Mouse (Mus musculus) kidney, embryonic 14.5 days (tissue): ENCODE data around the gene Pou5f1. TPM values are rescaled to one million over a fixed set of nuclear protein-coding genes. Genes with fewer than 3 reads are reported as not detected.

Experiments used
- ATAC-seq: fragments of 200-750 bp; cut with Nextera tagmentation; 2 replicates; pipeline ENCODE4 v1.8.0; 2017; ENCODE audit warnings: moderate number of reproducible peaks, mild to moderate bottlenecking, moderate TSS enrichment, moderate library complexity; ENCODE audit not compliant: low FRiP score, low TSS enrichment
- H3K27ac ChIP-seq: fragments of 300-500 bp; sonication (generic); 2 replicates; pipeline ENCODE4 v1.5.1; 2014; ENCODE audit warnings: low read depth, mild to moderate bottlenecking, low read length, moderate library complexity, mixed read lengths
- H3K27me3 ChIP-seq: fragments of 300-500 bp; sonication (generic); 2 replicates; pipeline ENCODE4 v1.6.1; 2014; ENCODE audit warnings: mild to moderate bottlenecking, low read length; ENCODE audit not compliant: control insufficient read depth, insufficient read depth
- H3K36me3 ChIP-seq: fragments of 300-500 bp; sonication (generic); 2 replicates; pipeline ENCODE4 v1.6.1; 2014; ENCODE audit warnings: low read length, mixed read lengths; ENCODE audit not compliant: control insufficient read depth, insufficient read depth
- H3K4me1 ChIP-seq: fragments of 300-500 bp; sonication (generic); 2 replicates; pipeline ENCODE4 v1.6.1; 2014; ENCODE audit warnings: low read length, mixed read lengths; ENCODE audit not compliant: control insufficient read depth, insufficient read depth
- H3K4me2 ChIP-seq: fragments of 300-500 bp; sonication (generic); replicated peaks from 2 replicates; pipeline ENCODE4 v1.6.1; 2014; ENCODE audit warnings: low read depth, mild to moderate bottlenecking, low read length
- H3K4me3 ChIP-seq: fragments of 300-500 bp; sonication (generic); 2 replicates; pipeline ENCODE4 v1.5.1; 2014; ENCODE audit warnings: mild to moderate bottlenecking, low read length
- H3K9ac ChIP-seq: fragments of 300-500 bp; sonication (generic); 2 replicates; pipeline ENCODE4 v1.6.1; 2014; ENCODE audit warnings: low read depth, mild to moderate bottlenecking, low read length, moderate library complexity
- H3K9me3 ChIP-seq: fragments of 300-500 bp; sonication (generic); 2 replicates; pipeline ENCODE4 v1.6.1; 2016; ENCODE audit warnings: low read length; ENCODE audit not compliant: control insufficient read depth
- WGBS: fragments of 180-500 bp; shearing (Covaris S2); extraction: QIAGEN DNeasy Blood & Tissue Kit; methylation state at CpG from one replicate; pipeline ENCODE4 v1.1.7; 2014; 5-methylcytosine and 5-hydroxymethylcytosine counted together
- polyA plus RNA-seq: library from polyadenylated mRNA; unstranded; fragments of >200 nt; fragmentation: Nextera tagmentation; extraction: Ambion mirVana; gene quantifications from 2 replicates; pipeline ENCODE4 v1.2.1, GENCODE M21; 2014

Pou5f1 gene
- polyA plus RNA-seq, 1 experiment from 2014 or later = not detected

DNA sequence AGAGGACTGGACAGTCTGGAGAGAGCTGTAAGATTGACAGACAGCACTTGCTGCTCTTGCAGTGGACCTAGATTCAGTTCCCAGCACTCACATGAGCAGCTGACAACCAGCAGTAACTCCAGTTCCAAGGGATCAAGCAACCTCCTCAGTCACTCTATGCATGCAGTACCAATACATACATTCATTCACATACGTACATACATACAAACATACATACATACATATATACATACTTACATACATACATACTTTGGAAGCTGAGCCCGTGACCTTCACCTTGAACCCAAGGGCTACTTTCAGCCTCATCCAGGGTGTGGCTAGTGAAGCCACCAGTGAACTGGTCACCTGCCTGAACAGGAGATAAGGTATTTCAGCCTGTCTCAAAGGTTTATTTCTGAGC lies 17.8 kb upstream of the Pou5f1 start:
- Histone ChIP-seq H3K27ac (no peak overlapping the region), H3K27me3 (no peaks in the 10 kb centered on the region), H3K9ac (no peak overlapping the region), H3K36me3 (no peaks in the 10 kb centered on the region), H3K4me3 (no peak overlapping the region), H3K4me2 (no peak overlapping the region), H3K9me3 (no peaks in the 10 kb centered on the region), H3K4me1 (no peaks in the 10 kb centered on the region)
- WGBS = 95% methylated on average over 2 of the region's 2 CpGs
- ATAC-seq = no peak

DNA sequence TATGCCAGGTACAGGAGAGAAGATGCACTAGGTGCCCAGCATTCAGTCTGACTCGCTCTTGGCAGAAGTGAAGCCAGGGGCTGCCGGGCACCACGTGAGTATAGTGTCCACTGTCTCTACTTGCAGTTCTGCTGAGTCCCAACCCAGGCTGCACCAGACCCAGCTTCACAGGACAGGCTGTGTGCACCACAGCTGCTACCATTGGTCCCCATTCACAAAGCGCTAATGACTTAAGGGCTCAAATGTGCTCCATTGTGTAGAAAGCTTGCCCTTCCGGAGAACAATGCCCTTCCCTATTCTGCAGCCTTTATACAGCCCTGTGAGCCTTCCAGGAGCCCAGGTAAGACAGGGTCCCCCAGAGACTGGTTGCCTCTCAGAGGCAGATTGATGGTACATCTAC lies 15.5 kb upstream of the Pou5f1 start:
- no peak overlapping the region for H3K27ac ChIP-seq
- 62% methylated on average over 5 of the region's 5 CpGs for WGBS
- H3K4me3 ChIP-seq = no peak overlapping the region
- no peak overlapping the region for H3K9ac ChIP-seq
- H3K27me3 ChIP-seq = no peaks in the 10 kb centered on the region
- H3K36me3 ChIP-seq = no peaks in the 10 kb centered on the region
- ATAC-seq = no peak
- H3K9me3 ChIP-seq = no peaks in the 10 kb centered on the region
- H3K4me2 ChIP-seq = no peak overlapping the region
- no peaks in the 10 kb centered on the region for H3K4me1 ChIP-seq

DNA sequence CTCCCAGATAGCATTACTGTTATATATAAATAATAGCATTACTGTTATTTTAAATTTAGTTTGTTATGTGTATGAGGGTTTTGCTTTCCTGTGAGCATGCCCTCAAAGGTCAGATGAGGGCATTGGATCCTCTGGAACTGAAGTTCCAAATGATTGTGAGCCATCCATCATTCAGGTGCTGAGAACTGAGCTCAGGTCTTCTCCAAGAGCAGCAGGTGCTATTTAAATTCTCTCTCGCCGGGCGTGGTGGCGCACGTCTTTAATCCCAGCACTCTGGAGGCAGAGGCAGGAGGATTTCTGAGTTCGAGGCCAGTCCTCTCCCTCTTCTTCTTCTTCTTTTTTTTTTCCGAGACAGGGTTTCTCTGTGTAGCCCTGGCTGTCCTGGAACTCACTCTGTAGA lies 8.7 kb upstream of the Pou5f1 start:
- Histone ChIP-seq H3K27me3 (no peaks in the 10 kb centered on the region), H3K9ac (no peak overlapping the region), H3K9me3 (no peaks in the 10 kb centered on the region), H3K36me3 (no peaks in the 10 kb centered on the region), H3K27ac (no peak overlapping the region), H3K4me1 (no peaks in the 10 kb centered on the region), H3K4me2 (no peak overlapping the region), H3K4me3 (no peak overlapping the region)
- no peak for ATAC-seq
- WGBS = 98% methylated on average over 7 of the region's 7 CpGs

DNA sequence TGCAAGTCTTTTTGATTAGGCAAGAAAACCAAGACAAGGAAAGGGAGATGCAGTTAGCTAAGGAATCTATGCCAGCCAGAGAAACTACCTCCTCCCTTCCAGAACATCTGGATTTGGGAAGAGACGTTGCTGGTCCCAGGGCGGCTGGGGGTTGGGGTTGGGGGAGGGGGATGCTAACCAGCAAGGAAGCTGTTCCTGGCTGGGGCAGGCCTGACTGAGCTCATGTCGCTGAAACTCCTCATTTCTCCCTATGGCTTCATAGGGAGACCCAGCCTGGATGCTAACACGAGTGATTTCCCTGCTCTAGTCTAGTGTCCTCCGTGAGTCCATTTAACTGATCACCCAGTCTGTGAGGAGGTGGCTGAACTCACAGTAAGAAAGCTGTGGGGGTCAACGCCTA lies 3.6 kb upstream of the Pou5f1 start:
- H3K36me3 ChIP-seq = no peaks in the 10 kb centered on the region
- no peaks in the 10 kb centered on the region for H3K4me1 ChIP-seq
- no peak overlapping the region for H3K9ac ChIP-seq
- no peaks in the 10 kb centered on the region for H3K9me3 ChIP-seq
- no peak overlapping the region for H3K4me3 ChIP-seq
- H3K27ac ChIP-seq = no peak overlapping the region
- 2% methylated on average over 6 of the region's 6 CpGs for WGBS
- H3K27me3 ChIP-seq = peaks cover 19% of the 10 kb centered on the region
- no peak for ATAC-seq
- H3K4me2 ChIP-seq = no peak overlapping the region

DNA sequence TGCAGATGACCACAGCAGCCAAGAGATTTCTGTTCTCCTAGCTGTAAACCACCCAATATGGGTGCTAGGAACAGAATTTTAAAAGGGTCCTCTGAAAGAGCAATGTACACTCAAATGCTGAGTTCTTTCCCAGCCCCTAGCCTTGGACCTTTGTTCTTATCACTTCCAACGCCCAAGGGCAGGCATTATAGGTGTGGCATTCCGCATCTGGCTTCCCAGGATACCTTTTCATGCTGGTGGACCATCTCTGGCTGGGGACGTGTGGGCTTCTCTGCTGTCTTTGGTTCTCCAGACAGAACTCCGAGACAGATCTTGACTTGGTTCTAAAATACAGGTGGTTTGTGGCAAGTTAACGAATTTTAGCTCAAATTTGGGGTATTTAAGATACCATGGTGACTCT lies 3.1 kb upstream of the Pou5f1 start:
- WGBS = 60% methylated on average over 5 of the region's 5 CpGs
- no peak for ATAC-seq
- H3K4me3 ChIP-seq = no peak overlapping the region

DNA sequence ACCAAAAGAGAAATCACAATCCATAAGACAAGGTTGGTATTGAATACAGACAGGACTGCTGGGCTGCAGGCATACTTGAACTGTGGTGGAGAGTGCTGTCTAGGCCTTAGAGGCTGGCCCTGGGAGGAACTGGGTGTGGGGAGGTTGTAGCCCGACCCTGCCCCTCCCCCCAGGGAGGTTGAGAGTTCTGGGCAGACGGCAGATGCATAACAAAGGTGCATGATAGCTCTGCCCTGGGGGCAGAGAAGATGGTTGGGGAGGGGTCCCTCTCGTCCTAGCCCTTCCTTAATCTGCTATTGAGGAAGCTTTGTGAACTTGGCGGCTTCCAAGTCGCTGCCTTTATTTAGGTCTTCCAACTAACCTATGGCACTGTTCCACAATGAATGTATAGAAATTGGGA lies 2.0 kb upstream of the Pou5f1 start:
- H3K4me1 ChIP-seq = no peaks in the 10 kb centered on the region
- no peak overlapping the region for H3K4me3 ChIP-seq
- H3K9ac ChIP-seq = no peak overlapping the region
- WGBS = 34% methylated on average over 5 of the region's 5 CpGs
- no peak overlapping the region for H3K27ac ChIP-seq
- ATAC-seq = no peak
- H3K9me3 ChIP-seq = no peaks in the 10 kb centered on the region
- H3K4me2 ChIP-seq = no peak overlapping the region
- H3K36me3 ChIP-seq = no peaks in the 10 kb centered on the region
- H3K27me3 ChIP-seq = peaks cover 28% of the 10 kb centered on the region

More for the DNA sequence above, 3.1 kb upstream of the Pou5f1 start:
- H3K4me1 ChIP-seq = no peaks in the 10 kb centered on the region
- no peaks in the 10 kb centered on the region for H3K9me3 ChIP-seq
- H3K9ac ChIP-seq = no peak overlapping the region
- no peaks in the 10 kb centered on the region for H3K36me3 ChIP-seq
- no peak overlapping the region for H3K4me2 ChIP-seq
- H3K27me3 ChIP-seq = peaks cover 23% of the 10 kb centered on the region
- H3K27ac ChIP-seq = no peak overlapping the region

DNA sequence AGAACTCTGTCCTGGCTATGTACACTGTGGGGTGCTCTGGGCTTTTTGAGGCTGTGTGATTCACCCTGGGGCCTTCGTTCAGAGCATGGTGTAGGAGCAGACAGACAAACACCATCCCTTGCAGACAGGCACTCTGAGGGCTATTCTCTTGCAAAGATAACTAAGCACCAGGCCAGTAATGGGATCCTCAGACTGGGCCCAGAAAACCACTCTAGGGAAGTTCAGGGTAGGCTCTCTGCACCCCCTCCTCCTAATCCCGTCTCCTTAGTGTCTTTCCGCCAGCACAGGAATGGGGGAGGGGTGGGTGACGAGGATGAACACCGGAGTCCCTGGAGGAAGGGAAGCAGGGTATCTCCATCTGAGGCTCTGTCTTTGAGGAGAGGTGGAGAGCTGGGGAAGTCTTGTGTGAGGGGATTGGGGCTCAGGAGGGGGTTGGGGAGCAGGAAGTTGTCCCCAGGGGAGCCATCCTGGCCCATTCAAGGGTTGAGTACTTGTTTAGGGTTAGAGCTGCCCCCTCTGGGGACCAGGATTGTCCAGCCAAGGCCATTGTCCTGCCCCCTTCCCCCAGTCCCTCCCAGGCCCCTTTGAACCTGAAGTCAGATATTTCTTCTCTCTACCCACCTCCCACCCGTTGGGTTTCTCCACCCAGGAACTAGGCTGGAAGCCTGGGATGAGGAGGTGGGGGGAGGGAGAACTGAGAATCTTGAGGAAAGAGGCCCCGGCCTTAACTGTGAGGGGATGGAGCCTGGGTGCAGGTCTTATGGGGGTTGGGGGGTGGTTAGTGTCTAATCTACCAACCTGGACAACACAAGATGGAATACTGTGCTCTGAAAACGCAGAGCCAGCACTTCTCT lies 963 bp upstream of the Pou5f1 start:
- Histone ChIP-seq H3K9me3 (no peaks in the 10 kb centered on the region), H3K36me3 (no peaks in the 10 kb centered on the region), H3K4me1 (no peaks in the 10 kb centered on the region), H3K27me3 (peaks cover 30% of the 10 kb centered on the region), H3K9ac (no peak overlapping the region), H3K27ac (no peak overlapping the region), H3K4me2 (no peak overlapping the region), H3K4me3 (no peak overlapping the region)
- ATAC-seq = no peak
- 28% methylated on average over 8 of the region's 8 CpGs for WGBS

DNA sequence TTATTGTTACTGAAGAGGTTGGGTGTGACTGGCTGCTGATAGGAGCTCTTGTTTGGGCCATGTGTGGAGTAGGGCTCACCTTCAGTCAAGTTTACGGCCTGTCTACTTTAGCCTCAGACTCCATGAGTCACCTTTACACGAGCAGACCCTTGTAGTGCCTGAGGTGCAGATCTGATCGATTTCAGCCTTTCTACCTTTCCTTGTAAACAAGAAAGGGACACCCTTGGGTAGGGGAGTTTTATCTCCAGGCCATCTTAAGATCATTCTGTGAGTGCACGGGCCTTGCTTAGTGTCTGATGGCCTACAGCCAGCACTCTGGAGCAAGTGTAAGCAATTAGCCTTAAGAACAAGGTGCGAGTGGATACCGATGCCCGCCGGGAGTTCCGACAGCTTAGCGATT lies 1.1 kb downstream of the Pou5f1 start:
- Histone ChIP-seq H3K9ac (no peak overlapping the region), H3K27ac (no peak overlapping the region), H3K4me1 (no peaks in the 10 kb centered on the region), H3K27me3 (peaks cover 30% of the 10 kb centered on the region), H3K4me2 (no peak overlapping the region), H3K36me3 (no peaks in the 10 kb centered on the region), H3K9me3 (no peaks in the 10 kb centered on the region), H3K4me3 (no peak overlapping the region)
- ATAC-seq = no peak
- 16% methylated on average over 10 of the region's 10 CpGs for WGBS

DNA sequence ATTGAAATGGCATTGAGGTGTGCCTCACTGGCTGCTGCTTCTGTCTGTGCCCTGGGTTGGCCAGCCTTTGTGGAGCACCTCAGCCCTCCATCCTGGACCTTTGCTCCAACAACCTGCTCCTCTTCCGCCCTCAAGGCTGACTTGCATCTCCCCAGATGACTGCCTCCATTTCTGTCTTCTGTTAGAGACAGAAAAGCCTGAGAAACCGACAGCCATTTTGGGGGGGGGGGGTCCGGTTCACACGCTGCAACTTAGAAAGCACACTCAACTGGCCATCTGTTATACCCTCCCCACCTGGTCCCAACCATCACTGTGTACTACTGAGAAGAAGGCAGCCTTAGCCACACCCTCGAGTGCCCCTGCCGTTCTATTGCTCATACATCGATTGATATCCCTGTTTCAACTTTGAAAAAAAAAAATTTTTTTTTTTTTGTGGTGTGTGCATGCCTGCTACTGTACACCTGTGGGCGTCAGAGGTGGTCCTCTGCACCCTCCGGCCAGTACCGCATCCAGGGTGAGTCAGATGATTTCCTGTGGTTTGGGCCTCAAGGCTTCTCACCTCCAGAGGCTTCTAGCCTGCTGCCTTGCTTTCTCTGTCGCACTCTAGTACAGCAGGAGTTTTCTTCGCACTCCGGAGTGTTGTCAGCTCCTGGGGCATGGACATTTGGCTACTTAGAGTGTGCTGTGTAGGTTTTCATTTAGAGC lies 1.9 kb downstream of the Pou5f1 start:
- Histone ChIP-seq H3K27me3 (peaks cover 30% of the 10 kb centered on the region), H3K9ac (no peak overlapping the region), H3K4me1 (no peaks in the 10 kb centered on the region), H3K4me2 (no peak overlapping the region), H3K4me3 (no peak overlapping the region), H3K9me3 (no peaks in the 10 kb centered on the region), H3K36me3 (peaks cover 6% of the 10 kb centered on the region; the same call in 1 of the 2 replicates), H3K27ac (no peak overlapping the region)
- no peak for ATAC-seq
- WGBS = 24% methylated on average over 13 of the region's 13 CpGs
